In the genomic region with DNA sequence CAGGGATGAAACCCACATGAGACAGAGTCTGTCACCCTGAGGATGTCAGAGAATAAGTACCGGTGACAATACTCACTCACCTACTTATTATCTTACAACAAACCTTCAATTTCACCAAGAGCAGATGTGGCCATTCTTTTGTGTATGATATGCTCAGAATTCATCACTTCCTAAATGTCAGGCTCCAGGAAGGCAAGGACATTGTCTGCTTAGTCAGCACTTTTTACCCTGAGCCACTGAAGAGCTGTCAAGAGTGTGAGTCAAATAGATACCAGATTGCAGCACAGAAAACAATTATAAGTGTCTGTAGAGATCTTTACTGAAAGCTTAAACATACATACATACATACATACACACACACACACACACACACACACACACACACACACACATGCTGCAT, we compare ENCODE assay signal across 21 mouse cellular contexts.
DNase-seq lines count a peak whose midpoint lies in the region; ATAC-seq and TF ChIP-seq lines count a peak whose summit lies in the region.
"Had no signal": no experiment of that assay in that cellular context is flagged by ENCODE, and none has a peak within 500 bp of the region (broad histone marks: within the 10 kb centered on the region; RNA-seq: fewer than 3 reads in every experiment).

No protein-coding gene starts in this region.

- H3K4me3 ChIP-seq in forebrain, postnatal 0 days (ENCODE audit: low read depth, low read length): no peak overlapping the region
- no peak overlapping the region for H3K4me3 ChIP-seq in forebrain, embryonic 15.5 days
- no peak overlapping the region for H3K4me3 ChIP-seq in midbrain, embryonic 16.5 days (ENCODE audit: low read depth, low read length)
- H3K4me3 ChIP-seq in midbrain, embryonic 11.5 days (ENCODE audit: low read depth, low read length): no peak overlapping the region
- H3K4me3 ChIP-seq in MEL (ENCODE audit: control insufficient read depth in 1 of 2, insufficient read depth in 1 of 2, low read depth in 2 of 2, low read length in 2 of 2): no peak overlapping the region
- H3K4me3 ChIP-seq: embryonic facial prominence, embryonic 15.5 days; erythroblast, embryonic 14.5 days; heart, embryonic 13.5 days; hindbrain, embryonic 15.5 days had no signal

- DNase-seq in forebrain, postnatal 0 days: no peak
- DNase-seq in midbrain, embryonic 11.5 days (ENCODE audit: low spot score, missing footprints): no peak
- DNase-seq in MEL (ENCODE audit: low read depth, low spot score): no peak
- no peak for DNase-seq in kidney, adult 18-20 months
- DNase-seq in left cerebral cortex, postnatal 10 days (ENCODE audit: extremely low spot score in 1 of 2, low spot score in 2 of 2): no peak
- DNase-seq: adrenal gland, postnatal 25 days; cerebellum, adult 2 months; cerebellum, postnatal 10 days; embryo, embryonic 11 days; gastrocnemius, postnatal 36 days; heart, adult 11 months; heart, postnatal 36 days; kidney, adult 2 months had no signal

- no peaks in the 10 kb centered on the region for H3K36me3 ChIP-seq in forebrain, postnatal 0 days (ENCODE audit: insufficient read depth)
- H3K36me3 ChIP-seq in forebrain, embryonic 15.5 days: no peaks in the 10 kb centered on the region
- H3K36me3 ChIP-seq in midbrain, embryonic 16.5 days (ENCODE audit: control insufficient read depth, insufficient read depth, low read length): no peaks in the 10 kb centered on the region
- H3K36me3 ChIP-seq in midbrain, embryonic 11.5 days (ENCODE audit: control insufficient read depth, insufficient read depth, low read length): no peaks in the 10 kb centered on the region
- H3K36me3 ChIP-seq in MEL (ENCODE audit: control insufficient read depth in 1 of 2, insufficient read depth in 2 of 2, low read length in 2 of 2): no peaks in the 10 kb centered on the region
- H3K36me3 ChIP-seq: embryonic facial prominence, embryonic 15.5 days; heart, embryonic 13.5 days; hindbrain, embryonic 15.5 days had no signal

- H3K4me2 ChIP-seq in forebrain, postnatal 0 days (ENCODE audit: low read depth): no peak overlapping the region
- no peak overlapping the region for H3K4me2 ChIP-seq in forebrain, embryonic 15.5 days (replicated peaks)
- H3K4me2 ChIP-seq in midbrain, embryonic 16.5 days (ENCODE audit: low read length): no peak overlapping the region
- no peak overlapping the region for H3K4me2 ChIP-seq in midbrain, embryonic 11.5 days
- H3K4me2 ChIP-seq: embryonic facial prominence, embryonic 15.5 days; heart, embryonic 13.5 days; hindbrain, embryonic 15.5 days had no signal

- no peaks in the 10 kb centered on the region for H3K9me3 ChIP-seq in forebrain, postnatal 0 days (ENCODE audit: low read length)
- no peaks in the 10 kb centered on the region for H3K9me3 ChIP-seq in forebrain, embryonic 15.5 days
- no peaks in the 10 kb centered on the region for H3K9me3 ChIP-seq in midbrain, embryonic 16.5 days (replicated peaks; ENCODE audit: control insufficient read depth, low read length, poor library complexity, severe bottlenecking)
- H3K9me3 ChIP-seq in midbrain, embryonic 11.5 days (ENCODE audit: control insufficient read depth, low read length): no peaks in the 10 kb centered on the region
- H3K9me3 ChIP-seq in MEL (replicated peaks; ENCODE audit: insufficient read depth, low read length): no peaks in the 10 kb centered on the region
- H3K9me3 ChIP-seq: embryonic facial prominence, embryonic 15.5 days; heart, embryonic 13.5 days; hindbrain, embryonic 15.5 days had no signal

- H3K27me3 ChIP-seq in forebrain, postnatal 0 days (ENCODE audit: insufficient read depth, low read length): no peaks in the 10 kb centered on the region
- H3K27me3 ChIP-seq in forebrain, embryonic 15.5 days: no peaks in the 10 kb centered on the region
- H3K27me3 ChIP-seq in midbrain, embryonic 16.5 days (ENCODE audit: control insufficient read depth, insufficient read depth, low read depth, low read length): no peaks in the 10 kb centered on the region
- no peaks in the 10 kb centered on the region for H3K27me3 ChIP-seq in midbrain, embryonic 11.5 days (ENCODE audit: control insufficient read depth, insufficient read depth, low read length)
- no peaks in the 10 kb centered on the region for H3K27me3 ChIP-seq in MEL (ENCODE audit: control insufficient read depth in 1 of 2, insufficient read depth in 2 of 2, low read length in 2 of 2)
- H3K27me3 ChIP-seq: embryonic facial prominence, embryonic 15.5 days; heart, embryonic 13.5 days; hindbrain, embryonic 15.5 days had no signal

- intact Hi-C loops in left cerebral cortex, postnatal 10 days (cut with DNase I): no loop called here

- TF ChIP-seq POLR2A in MEL (IDR thresholded peaks at IDR 0.05; ENCODE audit: control insufficient read depth in 1 of 2, insufficient read depth in 1 of 2, low read depth in 1 of 2, low read length in 2 of 2, poor library complexity in 1 of 2): no peak

- no peaks in the 10 kb centered on the region for H3K79me2 ChIP-seq in MEL (ENCODE audit: control insufficient read depth, insufficient read depth, low read length, poor library complexity)

- no peak overlapping the region for H3K27ac ChIP-seq in forebrain, postnatal 0 days (ENCODE audit: low read depth, low read length)
- H3K27ac ChIP-seq in forebrain, embryonic 15.5 days (replicated peaks): no peak overlapping the region
- H3K27ac ChIP-seq in midbrain, embryonic 16.5 days (ENCODE audit: low read length): no peak overlapping the region
- H3K27ac ChIP-seq in midbrain, embryonic 11.5 days (ENCODE audit: low read depth, low read length): no peak overlapping the region
- no peak overlapping the region for H3K27ac ChIP-seq in MEL (ENCODE audit: control insufficient read depth, low read depth, low read length)
- H3K27ac ChIP-seq: embryonic facial prominence, embryonic 15.5 days; heart, embryonic 13.5 days; hindbrain, embryonic 15.5 days had no signal

- no peaks in the 10 kb centered on the region for H3K4me1 ChIP-seq in forebrain, postnatal 0 days (ENCODE audit: insufficient read depth)
- no peaks in the 10 kb centered on the region for H3K4me1 ChIP-seq in forebrain, embryonic 15.5 days
- H3K4me1 ChIP-seq in midbrain, embryonic 16.5 days (ENCODE audit: control insufficient read depth, insufficient read depth, low read length): peaks cover 2% of the 10 kb centered on the region; the same call in 1 of the 2 replicates
- no peaks in the 10 kb centered on the region for H3K4me1 ChIP-seq in midbrain, embryonic 11.5 days (ENCODE audit: control insufficient read depth, insufficient read depth, low read length)
- no peaks in the 10 kb centered on the region for H3K4me1 ChIP-seq in MEL (ENCODE audit: control insufficient read depth in 1 of 2, insufficient read depth in 2 of 2, low read length in 2 of 2)
- H3K4me1 ChIP-seq: embryonic facial prominence, embryonic 15.5 days; heart, embryonic 13.5 days; hindbrain, embryonic 15.5 days had no signal

- no peak for TF ChIP-seq RAD21 in MEL (IDR thresholded peaks at IDR 0.05; ENCODE audit: low read depth, low read length)

- TF ChIP-seq EP300 in MEL (IDR thresholded peaks at IDR 0.05; ENCODE audit: low read depth in 1 of 2, low read length in 2 of 2): no peak

- 83% methylated on average over 1 of the region's 1 CpGs for WGBS in forebrain, postnatal 0 days
- WGBS in forebrain, embryonic 15.5 days: 93% methylated on average over 1 of the region's 1 CpGs
- 76% methylated on average over 1 of the region's 1 CpGs for WGBS in midbrain, embryonic 16.5 days
- 87% methylated on average over 1 of the region's 1 CpGs for WGBS in midbrain, embryonic 11.5 days

- H3K9ac ChIP-seq in forebrain, postnatal 0 days: no peak overlapping the region
- no peak overlapping the region for H3K9ac ChIP-seq in forebrain, embryonic 15.5 days (replicated peaks)
- H3K9ac ChIP-seq in midbrain, embryonic 16.5 days (ENCODE audit: low read depth, low read length): no peak overlapping the region
- H3K9ac ChIP-seq in midbrain, embryonic 11.5 days (ENCODE audit: low read length): no peak overlapping the region
- H3K9ac ChIP-seq in MEL (ENCODE audit: control insufficient read depth, low read depth, low read length, poor library complexity, severe bottlenecking): no peak overlapping the region
- H3K9ac ChIP-seq: embryonic facial prominence, embryonic 15.5 days; heart, embryonic 13.5 days; hindbrain, embryonic 15.5 days had no signal

- 0 out of 2 replicates have a peak, but pooled peaks have one; percentile 16 for ATAC-seq in forebrain, postnatal 0 days
- no peak for ATAC-seq in forebrain, embryonic 15.5 days (replicated peaks)
- ATAC-seq in midbrain, embryonic 16.5 days: peak; percentile 32; the same call in 1 of the 2 replicates
- ATAC-seq in midbrain, embryonic 11.5 days (ENCODE audit: low FRiP score): no peak
- ATAC-seq: CD4-positive, CD25-positive, alpha-beta regulatory T cell, adult 4 months; inflammation-experienced regulatory T-cells, adult 6 months had no signal

- no peak for TF ChIP-seq CTCF in forebrain, postnatal 0 days (IDR thresholded peaks at IDR 0.05; ENCODE audit: low read depth)
- no peak for TF ChIP-seq CTCF in MEL (IDR thresholded peaks at IDR 0.05 in 2 of 3, conservative IDR thresholded peaks at IDR 0.05 in 1 of 3; ENCODE audit: control insufficient read depth in 1 of 3, insufficient read depth in 1 of 3, low read depth in 2 of 3, low read length in 3 of 3, poor library complexity in 1 of 3, severe bottlenecking in 1 of 3)

TF ChIP-seq in MEL, 35 proteins besides CTCF, POLR2A, EP300 and RAD21:
- TF ChIP-seq USF1 (IDR thresholded peaks at IDR 0.05; ENCODE audit: low read depth, low read length) (no peak), TBP (IDR thresholded peaks at IDR 0.05; ENCODE audit: low read depth, low read length) (no peak), MAFK (IDR thresholded peaks at IDR 0.05; ENCODE audit: borderline replicate concordance, low read depth, low read length) (peak; percentile 96)

Comparison
In these comparisons a context has a peak if more than half of its experiments do, and no peak if none do; other contexts are left out.
1. ATAC-seq: peak in forebrain, postnatal 0 days (single experiment) and midbrain, embryonic 16.5 days (single experiment); none in forebrain, embryonic 15.5 days (single experiment) and midbrain, embryonic 11.5 days (single experiment).